Mouse (Mus musculus) bone marrow, adult 2 months (tissue): ENCODE measurements around the gene Slc7a3.

Experiments used
- CTCF ChIP-seq: fragments of 200-500 bp; IDR thresholded peaks from 2 replicates; pipeline ENCODE4 v1.5.1; 2011; ENCODE audit warnings: low read length, control low read depth; ENCODE audit not compliant: control insufficient read depth, insufficient read depth
- POLR2A ChIP-seq: fragments of 200-500 bp; IDR thresholded peaks from 2 replicates; pipeline ENCODE4 v1.6.1; 2011; ENCODE audit warnings: low read depth, mild to moderate bottlenecking, control low read depth, low read length, borderline replicate concordance; ENCODE audit not compliant: control insufficient read depth

- TF ChIP-seq CTCF (no peak), POLR2A (no peak)
Observed at GRCm38 (mm10) chrX:101059541-101059940, 26.3 kb downstream of the Slc7a3 start, which contains the start of gene Tex11.
